Mouse (Mus musculus): Measurements from ENCODE around the gene Hibadh. TPM values are rescaled to one million over a fixed set of nuclear protein-coding genes. Genes with fewer than 3 reads are reported as not detected.

Gene Hibadh
- polyA plus RNA-seq, 1 experiment from 2014 or later: 63.4 TPM

DNA sequence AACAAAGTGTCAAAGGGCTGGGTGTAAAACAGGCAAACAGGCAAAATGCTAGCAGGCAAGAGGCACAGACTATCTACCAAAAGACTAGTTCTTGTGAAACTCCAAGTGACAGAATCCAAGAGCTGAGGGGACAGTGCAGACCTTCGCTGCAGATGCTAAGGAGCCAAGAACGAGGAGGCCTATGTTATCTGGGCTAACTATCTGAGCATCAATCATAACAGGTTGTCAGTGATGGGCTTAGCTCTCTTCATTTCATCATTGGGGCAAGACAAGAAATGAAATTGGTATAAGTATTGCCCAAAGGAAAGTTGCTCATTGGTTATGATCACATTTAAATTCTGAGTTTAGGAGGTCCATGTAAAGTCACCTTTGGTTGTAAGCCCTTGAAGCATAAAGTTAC is 4.8 kb downstream of the Hibadh start:
- H3K9me3 ChIP-seq: no peaks in the 10 kb centered on the region
- H3K4me2 ChIP-seq: no peak overlapping the region
- no peak overlapping the region for H3K9ac ChIP-seq
- no peak for ATAC-seq (ENCODE audit: low read depth)
- WGBS: 89% methylated on average over 2 of the region's 2 CpGs
- no peaks in the 10 kb centered on the region for H3K27me3 ChIP-seq
- H3K36me3 ChIP-seq: no peaks in the 10 kb centered on the region
- H3K4me3 ChIP-seq: no peak overlapping the region
- no peak overlapping the region for H3K27ac ChIP-seq (replicated peaks)
- peaks cover 11% of the 10 kb centered on the region for H3K4me1 ChIP-seq (replicated peaks)

DNA sequence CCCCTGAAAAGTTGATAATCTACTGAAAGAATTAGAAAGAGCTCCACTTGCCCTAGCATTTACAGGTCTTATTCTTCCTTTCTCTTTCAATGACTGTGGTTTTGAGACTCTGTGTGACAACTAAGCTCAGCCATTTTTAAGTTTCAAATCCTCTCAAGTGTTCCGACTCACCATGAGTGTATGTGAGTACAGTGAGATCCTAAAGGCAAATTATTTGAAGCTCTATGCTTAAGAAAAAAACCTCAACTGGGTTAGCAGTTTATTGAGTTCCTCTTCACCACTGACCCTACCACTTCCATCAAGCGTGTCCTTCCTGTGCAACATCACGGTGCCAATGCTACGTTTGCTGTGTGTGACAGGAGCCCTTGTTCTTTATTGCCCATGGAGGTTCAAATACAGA is 9.6 kb downstream of the Hibadh start:
- H3K4me2 ChIP-seq: no peak overlapping the region

DNA sequence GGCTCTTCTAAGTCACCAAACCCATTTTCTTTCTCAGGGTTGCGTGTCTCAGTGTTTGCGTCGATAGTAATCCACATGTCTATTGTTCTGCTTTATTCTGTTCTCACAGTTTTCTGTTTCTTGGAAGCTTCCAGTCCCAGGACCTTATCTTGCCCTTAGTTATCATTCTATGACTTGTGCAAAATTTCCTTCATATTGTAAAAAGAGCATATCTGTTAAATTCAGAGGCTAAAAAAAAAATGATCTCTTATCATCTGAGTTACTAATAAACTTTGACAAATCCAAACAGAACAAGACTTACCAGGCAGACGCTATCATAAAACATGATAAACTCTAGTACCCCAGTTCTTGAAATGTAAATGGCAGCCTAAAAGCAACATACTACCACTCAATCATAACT is 11.0 kb downstream of the Hibadh start:
- H3K9me3 ChIP-seq: no peaks in the 10 kb centered on the region
- H3K4me3 ChIP-seq: no peak overlapping the region
- H3K27me3 ChIP-seq: no peaks in the 10 kb centered on the region
- no peaks in the 10 kb centered on the region for H3K4me1 ChIP-seq (replicated peaks)
- 96% methylated on average over 4 of the region's 4 CpGs for WGBS
- H3K36me3 ChIP-seq: 0 out of 2 replicates have a peak, but pooled peaks cover 4% of the 10 kb centered on the region
- H3K4me2 ChIP-seq: no peak overlapping the region
- H3K27ac ChIP-seq (replicated peaks): no peak overlapping the region
- no peak for ATAC-seq (ENCODE audit: low read depth)
- H3K9ac ChIP-seq: no peak overlapping the region

More for the DNA sequence above, 9.6 kb downstream of the Hibadh start:
- ATAC-seq (ENCODE audit: low read depth): no peak
- Histone ChIP-seq H3K4me1 (replicated peaks) (no peaks in the 10 kb centered on the region), H3K36me3 (no peaks in the 10 kb centered on the region), H3K4me3 (no peak overlapping the region), H3K27me3 (no peaks in the 10 kb centered on the region), H3K27ac (replicated peaks) (no peak overlapping the region), H3K9ac (no peak overlapping the region), H3K9me3 (no peaks in the 10 kb centered on the region)
- WGBS: 89% methylated on average over 4 of the region's 4 CpGs

DNA sequence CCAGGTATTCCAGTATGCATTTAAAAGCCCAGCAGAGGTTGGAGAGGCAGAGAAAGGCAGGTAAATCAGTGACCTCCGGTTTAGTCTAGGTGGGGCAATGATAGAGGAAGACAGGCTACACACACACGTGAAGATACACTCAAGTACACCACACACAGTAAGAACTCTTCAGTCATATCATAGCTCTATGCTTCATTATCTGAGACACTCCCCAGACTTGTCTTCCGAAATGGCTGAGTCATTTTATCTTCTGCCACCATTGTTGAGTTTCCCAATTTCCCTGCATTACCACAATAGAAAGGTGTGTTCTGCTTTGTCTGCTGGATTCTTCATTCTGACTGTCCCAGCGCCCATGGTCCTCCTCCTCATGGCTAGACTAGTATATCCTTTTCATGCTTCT is 13.5 kb downstream of the Hibadh start:
- H3K9me3 ChIP-seq: no peaks in the 10 kb centered on the region
- H3K36me3 ChIP-seq: peaks cover 16% of the 10 kb centered on the region; the same call in 1 of the 2 replicates
- no peak for ATAC-seq (ENCODE audit: low read depth)
- H3K4me2 ChIP-seq: no peak overlapping the region
- no peaks in the 10 kb centered on the region for H3K4me1 ChIP-seq (replicated peaks)
- 92% methylated on average over 4 of the region's 4 CpGs for WGBS
- no peak overlapping the region for H3K27ac ChIP-seq (replicated peaks)
- no peaks in the 10 kb centered on the region for H3K27me3 ChIP-seq
- H3K9ac ChIP-seq: no peak overlapping the region
- H3K4me3 ChIP-seq: no peak overlapping the region

DNA sequence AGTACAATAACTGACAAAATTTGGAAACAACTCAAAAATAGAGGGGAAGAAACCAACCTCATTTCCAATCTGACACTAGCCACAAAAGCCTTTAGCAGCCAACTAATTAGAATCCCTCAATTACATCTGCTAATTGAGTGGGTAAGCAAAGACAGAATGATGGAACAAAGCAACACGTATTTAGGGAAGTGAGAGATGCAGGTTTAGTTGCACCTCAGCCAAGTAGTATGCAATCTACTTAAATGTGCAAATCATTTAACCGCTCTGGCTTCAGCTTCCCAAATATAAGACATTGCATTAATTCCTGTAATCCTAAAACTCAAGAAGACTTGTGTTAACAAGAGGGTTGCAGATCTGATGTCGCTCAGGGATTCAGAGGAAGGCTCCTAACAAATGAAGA is 16.4 kb downstream of the Hibadh start:
- Histone ChIP-seq H3K36me3 (peaks cover 36% of the 10 kb centered on the region), H3K27me3 (no peaks in the 10 kb centered on the region), H3K4me1 (replicated peaks) (no peaks in the 10 kb centered on the region), H3K9ac (no peak overlapping the region), H3K27ac (replicated peaks) (no peak overlapping the region), H3K4me3 (no peak overlapping the region), H3K9me3 (no peaks in the 10 kb centered on the region), H3K4me2 (no peak overlapping the region)
- 93% methylated on average over 3 of the region's 3 CpGs for WGBS
- no peak for ATAC-seq (ENCODE audit: low read depth)

DNA sequence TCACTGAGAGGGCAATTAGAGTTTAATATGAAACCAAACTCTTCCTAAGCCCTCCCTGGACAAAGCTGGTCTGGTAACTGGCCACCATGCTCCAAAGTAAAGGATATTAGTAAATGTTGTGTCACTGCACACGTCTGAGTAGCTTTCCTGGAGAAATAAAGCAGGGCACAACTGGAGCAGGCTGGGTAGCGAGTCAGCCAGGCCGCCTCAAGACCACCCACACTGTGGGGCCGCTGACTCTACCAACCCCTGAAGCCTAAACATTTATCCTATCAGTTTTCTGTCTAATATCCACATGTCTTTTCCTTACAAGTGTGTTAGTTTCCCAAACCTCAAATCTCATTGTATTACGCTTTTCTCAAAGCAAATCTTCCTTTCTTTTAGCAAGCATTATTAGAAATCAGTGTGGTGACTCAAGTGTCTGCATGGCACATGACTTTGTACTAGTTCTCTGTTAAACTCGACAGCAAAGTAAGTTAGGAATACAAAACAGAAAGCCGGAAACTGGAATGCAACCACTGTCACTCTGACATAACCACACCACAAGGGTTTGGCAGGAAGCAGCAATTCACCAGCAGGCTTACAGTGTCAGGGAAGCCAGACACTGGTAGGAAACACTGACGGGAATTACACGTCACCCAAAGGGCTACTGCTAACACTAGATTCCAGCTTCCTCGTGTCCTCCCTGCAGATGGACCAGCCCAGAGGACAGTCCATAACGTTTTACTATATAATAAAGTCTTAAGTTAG is 18.3 kb downstream of the Hibadh start:
- WGBS: 80% methylated on average over 11 of the region's 11 CpGs
- no peak overlapping the region for H3K4me3 ChIP-seq
- peaks cover 43% of the 10 kb centered on the region for H3K36me3 ChIP-seq
- H3K9ac ChIP-seq: no peak overlapping the region
- H3K9me3 ChIP-seq: no peaks in the 10 kb centered on the region
- ATAC-seq (ENCODE audit: low read depth): no peak
- no peak overlapping the region for H3K4me2 ChIP-seq
- no peak overlapping the region for H3K27ac ChIP-seq (replicated peaks)
- no peaks in the 10 kb centered on the region for H3K27me3 ChIP-seq
- H3K4me1 ChIP-seq (replicated peaks): no peaks in the 10 kb centered on the region

DNA sequence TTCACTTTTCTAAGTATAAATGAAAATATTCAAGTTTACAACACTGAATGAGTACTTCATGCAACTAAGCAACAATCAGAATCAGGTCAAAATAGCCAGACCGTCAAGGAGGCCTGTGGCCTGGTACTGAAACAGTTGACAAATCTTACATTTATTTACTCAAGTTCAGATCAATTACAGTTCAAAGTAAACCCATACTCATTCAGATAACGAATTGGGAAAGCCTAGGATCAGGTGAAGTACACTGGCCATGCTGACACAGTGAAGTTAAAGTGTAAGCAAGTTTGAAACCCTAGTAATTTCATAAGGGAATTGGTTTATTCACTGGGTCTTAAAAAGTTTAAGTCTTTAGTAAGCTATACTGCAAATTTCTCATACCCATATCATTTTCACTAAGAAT is 20.1 kb downstream of the Hibadh start:
- Histone ChIP-seq H3K27ac (replicated peaks) (no peak overlapping the region), H3K4me2 (no peak overlapping the region), H3K4me3 (no peak overlapping the region), H3K36me3 (peaks cover 39% of the 10 kb centered on the region), H3K9ac (no peak overlapping the region), H3K27me3 (no peaks in the 10 kb centered on the region), H3K9me3 (no peaks in the 10 kb centered on the region), H3K4me1 (replicated peaks) (no peaks in the 10 kb centered on the region)
- ATAC-seq (ENCODE audit: low read depth): no peak
- WGBS: 91% methylated on average over 2 of the region's 2 CpGs

DNA sequence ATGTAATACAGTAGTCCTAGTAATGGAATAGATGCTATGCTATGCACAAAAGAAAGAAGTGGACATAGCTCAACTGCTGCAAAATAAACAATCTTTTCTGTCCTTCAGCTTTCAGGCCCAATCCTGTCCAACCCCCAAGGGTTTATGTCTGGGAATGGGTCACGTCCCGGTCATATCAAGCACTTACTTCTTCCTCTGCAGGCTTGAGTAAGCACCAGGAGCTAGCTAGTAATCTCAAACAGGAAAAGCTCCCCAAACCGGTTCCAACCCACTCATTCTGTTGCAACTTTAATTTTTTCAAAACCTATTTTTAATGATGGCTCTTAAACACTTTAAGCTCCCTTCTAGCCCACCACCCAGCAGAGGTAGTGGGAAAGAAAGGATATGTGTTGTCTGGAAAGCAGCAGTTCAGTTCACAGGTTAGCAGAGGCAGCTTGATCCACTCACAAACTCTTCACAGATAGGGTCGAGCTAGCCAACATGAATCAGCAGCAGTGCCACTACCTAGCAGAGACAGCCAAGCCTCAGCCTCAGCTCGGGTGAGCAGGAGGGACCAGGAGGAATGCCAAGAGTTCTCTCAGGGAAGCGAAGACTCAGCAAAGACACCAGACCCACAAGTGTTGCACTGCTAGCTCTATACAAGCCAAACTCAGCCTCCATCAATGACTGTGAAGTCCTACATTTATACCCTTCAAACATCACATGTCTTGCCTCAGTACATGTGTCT is 30.4 kb downstream of the Hibadh start:
- 88% methylated on average over 6 of the region's 6 CpGs for WGBS
- Histone ChIP-seq H3K27me3 (no peaks in the 10 kb centered on the region), H3K36me3 (peaks cover 7% of the 10 kb centered on the region; the same call in 1 of the 2 replicates), H3K4me2 (no peak overlapping the region), H3K9ac (no peak overlapping the region), H3K27ac (replicated peaks) (no peak overlapping the region), H3K4me1 (replicated peaks) (no peaks in the 10 kb centered on the region), H3K4me3 (no peak overlapping the region), H3K9me3 (no peaks in the 10 kb centered on the region)
- ATAC-seq (ENCODE audit: low read depth): no peak

DNA sequence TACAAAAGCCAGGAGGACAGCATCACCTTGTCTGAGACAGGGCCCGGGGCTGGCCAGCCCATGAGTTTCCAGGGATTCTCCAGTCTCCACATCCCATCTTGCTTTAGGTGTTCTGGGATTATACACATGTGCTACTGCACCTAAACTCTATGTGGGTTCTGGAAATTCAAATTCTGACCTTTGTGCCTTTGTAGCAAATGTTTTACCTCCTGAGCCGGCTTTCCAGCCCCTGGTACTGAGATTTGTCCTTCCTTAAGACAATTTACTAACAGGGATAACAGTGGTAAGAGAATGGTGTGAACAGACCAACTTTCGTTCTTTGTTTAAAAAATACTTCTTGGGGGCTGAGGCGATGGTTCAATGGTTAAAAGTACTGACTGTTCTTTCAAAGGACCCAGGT is 32.1 kb downstream of the Hibadh start:
- H3K27ac ChIP-seq (replicated peaks): no peak overlapping the region
- H3K4me3 ChIP-seq: no peak overlapping the region
- no peak overlapping the region for H3K4me2 ChIP-seq
- ATAC-seq (ENCODE audit: low read depth): no peak
- H3K36me3 ChIP-seq: peaks cover 7% of the 10 kb centered on the region; the same call in 1 of the 2 replicates
- no peak overlapping the region for H3K9ac ChIP-seq
- no peaks in the 10 kb centered on the region for H3K4me1 ChIP-seq (replicated peaks)
- no peaks in the 10 kb centered on the region for H3K27me3 ChIP-seq
- H3K9me3 ChIP-seq: no peaks in the 10 kb centered on the region
- 93% methylated on average over 4 of the region's 4 CpGs for WGBS

DNA sequence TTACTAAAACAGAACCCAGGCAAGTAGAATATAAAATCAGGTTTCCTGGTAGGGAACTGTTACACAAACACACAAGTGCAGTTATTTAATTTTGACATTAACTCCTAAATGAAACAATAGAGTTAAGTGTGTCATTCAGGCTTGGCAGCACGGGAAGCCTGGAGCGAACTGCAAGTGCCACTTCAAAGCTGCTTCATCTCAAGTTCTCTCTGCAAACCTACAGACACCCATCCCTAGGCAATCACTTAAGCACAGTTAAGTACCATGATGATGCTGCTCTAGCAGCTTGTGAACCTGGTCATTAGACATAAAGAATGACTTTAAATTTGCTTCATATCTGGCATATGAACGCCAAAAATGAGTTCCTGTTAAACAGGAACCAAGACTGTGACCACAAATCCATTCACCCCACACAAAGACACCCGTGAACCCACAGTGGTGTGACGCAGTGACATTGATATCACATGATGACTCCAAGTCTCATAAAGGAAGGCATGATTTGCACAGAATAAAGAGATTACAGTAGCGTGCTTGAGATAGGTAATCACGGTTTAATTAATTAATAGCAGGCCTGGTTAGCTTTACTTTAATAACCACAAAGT is 33.3 kb downstream of the Hibadh start:
- Histone ChIP-seq H3K36me3 (peaks cover 7% of the 10 kb centered on the region; the same call in 1 of the 2 replicates), H3K9ac (no peak overlapping the region), H3K4me2 (no peak overlapping the region), H3K4me3 (no peak overlapping the region), H3K9me3 (no peaks in the 10 kb centered on the region), H3K27me3 (no peaks in the 10 kb centered on the region), H3K4me1 (replicated peaks) (no peaks in the 10 kb centered on the region), H3K27ac (replicated peaks) (no peak overlapping the region)
- 87% methylated on average over 7 of the region's 7 CpGs for WGBS
- ATAC-seq (ENCODE audit: low read depth): no peak

DNA sequence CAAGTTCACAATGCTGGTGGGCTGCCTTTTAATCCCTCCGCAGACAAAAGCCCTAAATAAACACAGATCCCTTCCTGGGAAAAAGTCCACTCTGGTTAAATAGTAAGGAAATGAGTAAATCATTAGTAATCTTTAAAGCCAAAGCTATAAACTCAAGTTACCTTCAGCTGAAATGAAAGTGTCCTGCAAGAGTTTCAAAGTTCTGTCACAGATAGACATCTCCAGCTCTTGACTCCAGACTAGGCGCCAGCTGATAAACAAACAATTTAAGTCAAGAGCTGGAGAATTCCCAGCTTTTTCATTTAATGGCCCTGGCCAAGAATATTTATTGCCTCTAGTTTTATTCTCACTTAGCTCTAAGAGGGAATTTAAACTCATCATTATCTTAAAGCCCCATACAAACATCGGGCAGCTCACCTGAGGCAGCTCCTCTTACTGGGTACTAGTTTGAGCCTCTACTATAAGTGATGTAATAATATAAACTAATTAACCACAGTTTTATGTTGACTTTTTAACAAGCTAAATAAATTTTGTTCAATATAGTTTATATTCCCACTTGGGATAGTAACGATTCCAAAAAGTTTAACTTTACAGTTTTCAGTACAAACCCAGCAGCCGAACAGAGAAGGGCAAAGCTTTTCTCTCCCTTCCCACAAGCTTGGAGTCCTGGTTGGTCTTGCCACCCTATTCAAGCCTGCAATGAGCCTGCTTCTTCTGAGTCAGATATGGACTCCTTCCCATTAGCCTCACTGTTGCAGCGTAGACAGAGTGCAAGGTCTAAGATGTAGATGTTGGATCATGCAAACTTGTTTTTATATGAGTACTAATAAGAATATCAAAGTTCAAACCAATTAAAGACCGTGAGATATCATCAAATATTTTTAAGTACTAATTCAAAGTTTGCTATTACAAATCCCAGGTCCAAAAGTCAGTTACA is 38.2 kb downstream of the Hibadh start:
- 79% methylated on average over 7 of the region's 7 CpGs for WGBS
- ATAC-seq (ENCODE audit: low read depth): no peak
- Histone ChIP-seq H3K36me3 (no peaks in the 10 kb centered on the region), H3K9ac (no peak overlapping the region), H3K27me3 (no peaks in the 10 kb centered on the region), H3K4me2 (no peak overlapping the region), H3K9me3 (no peaks in the 10 kb centered on the region), H3K27ac (replicated peaks) (no peak overlapping the region), H3K4me3 (no peak overlapping the region), H3K4me1 (replicated peaks) (no peaks in the 10 kb centered on the region)

Data from neural tube, embryonic 13.5 days (tissue).